Mouse (Mus musculus) myocyte (in vitro differentiated cells): ENCODE data around the gene Sh2b3. TPM values are rescaled to one million over a fixed set of nuclear protein-coding genes. Genes with fewer than 3 reads are reported as not detected.
A peak's percentile ranks its signal among the peaks of the same experiment; 100 is the strongest.

Source experiments
- H3K27me3 ChIP-seq: one replicate; pipeline ENCODE4 v1.6.1; 2011; ENCODE audit not compliant: control insufficient read depth, insufficient read depth, insufficient read length
- H3K36me3 ChIP-seq: one replicate; pipeline ENCODE4 v1.6.1; 2011; ENCODE audit not compliant: control insufficient read depth, insufficient read depth
- H3K4me2 ChIP-seq: one replicate; pipeline ENCODE4 v1.6.1; 2011; ENCODE audit warnings: low read depth, control low read depth
- H3K4me3 ChIP-seq: one replicate; pipeline ENCODE4 v1.5.1; 2011; ENCODE audit warnings: mild to moderate bottlenecking, control low read depth, moderate library complexity
- H3K79me2 ChIP-seq: one replicate; pipeline ENCODE4 v1.6.1; 2011; ENCODE audit not compliant: control insufficient read depth, insufficient read depth
- H3ac ChIP-seq: one replicate; pipeline ENCODE4 v1.6.1; 2011; ENCODE audit not compliant: control insufficient read depth, insufficient read length
- E2F4 ChIP-seq: IDR thresholded peaks from one replicate; pipeline ENCODE4 v1.6.1; 2011; ENCODE audit warnings: mild to moderate bottlenecking, control low read depth, moderate library complexity; ENCODE audit not compliant: insufficient read depth
- MAX ChIP-seq: IDR thresholded peaks from one replicate; pipeline ENCODE4 v1.6.1; 2011; ENCODE audit warnings: low read depth, mild to moderate bottlenecking, control low read depth
- MYOD1 ChIP-seq, 3 experiments: IDR thresholded peaks; one replicate each; pipeline ENCODE4 v1.6.1; 2011; ENCODE audit warnings: control low read depth in 2 of 3, low read depth in 2 of 3, mild to moderate bottlenecking in 2 of 3, moderate library complexity in 1 of 3; ENCODE audit not compliant: insufficient read length in 2 of 3, control insufficient read depth in 1 of 3
- MYOG ChIP-seq, 3 experiments: IDR thresholded peaks; one replicate each; pipeline ENCODE4 v1.6.1; 2011; ENCODE audit warnings: control low read depth in 2 of 3, low read depth in 2 of 3, mild to moderate bottlenecking in 2 of 3; ENCODE audit not compliant: insufficient read length in 2 of 3, control insufficient read depth in 1 of 3, insufficient read depth in 1 of 3
- POLR2A ChIP-seq: IDR thresholded peaks from one replicate; pipeline ENCODE4 v1.6.1; 2011; ENCODE audit warnings: low read depth, mild to moderate bottlenecking, control low read depth, moderate library complexity; ENCODE audit not compliant: insufficient read length
- POLR2AphosphoS2 ChIP-seq: IDR thresholded peaks from one replicate; pipeline ENCODE4 v1.6.1; 2011; ENCODE audit warnings: low read depth, control low read depth; ENCODE audit not compliant: insufficient read length
- REST ChIP-seq: IDR thresholded peaks from one replicate; pipeline ENCODE4 v1.6.1; 2011; ENCODE audit warnings: mild to moderate bottlenecking, control low read depth, moderate library complexity; ENCODE audit not compliant: insufficient read depth, insufficient read length
- SRF ChIP-seq: IDR thresholded peaks from one replicate; pipeline ENCODE4 v1.6.1; 2011; ENCODE audit warnings: low read depth; ENCODE audit not compliant: control insufficient read depth, insufficient read length
- TCF12 ChIP-seq: IDR thresholded peaks from one replicate; pipeline ENCODE4 v1.6.1; 2011; ENCODE audit warnings: mild to moderate bottlenecking, control low read depth; ENCODE audit not compliant: poor library complexity, insufficient read depth, severe bottlenecking
- TCF3 ChIP-seq: IDR thresholded peaks from one replicate; pipeline ENCODE4 v1.6.1; 2011; ENCODE audit warnings: low read depth, control low read depth; ENCODE audit not compliant: insufficient read length
- USF1 ChIP-seq: IDR thresholded peaks from one replicate; pipeline ENCODE4 v1.6.1; 2011; ENCODE audit warnings: low read depth, mild to moderate bottlenecking, control low read depth, moderate library complexity
- polyA plus RNA-seq: library from polyadenylated mRNA; unstranded; fragments of >200 nt; fragmentation: generic; extraction: Trizol; gene quantifications from one replicate; pipeline ENCODE4 v1.2.1, GENCODE M21; 2012; ENCODE audit warnings: missing spikeins

The Sh2b3 gene
- polyA plus RNA-seq, 1 experiment, result 37.4 TPM

GRCm38 (mm10) chr5:121812526-121813243 is 24.8 kb downstream of the Sh2b3 start:
- Histone ChIP-seq H3K27me3 (no peaks in the 10 kb centered on the region), H3K4me2 (no peak overlapping the region), H3K79me2 (peaks cover 20% of the 10 kb centered on the region), H3K36me3 (peaks cover 50% of the 10 kb centered on the region), H3ac (no peak overlapping the region), H3K4me3 (no peak overlapping the region)
- TF ChIP-seq MAX, result no peak
- peak; percentile 5 for TF ChIP-seq POLR2A

- H3K36me3 ChIP-seq, result peaks cover 39% of the 10 kb centered on the region
- H3K4me2 ChIP-seq, result no peak overlapping the region
- TF ChIP-seq MYOG (IDR thresholded peaks at IDR 0.05; ENCODE audit: control insufficient read depth in 1 of 3, insufficient read depth in 1 of 3, insufficient read length in 2 of 3, low read depth in 2 of 3) (peak in 1 of 3 experiments; percentile 61), USF1 (no peak), POLR2AphosphoS2 (peak; percentile 50), E2F4 (no peak)
- H3K27me3 ChIP-seq, result no peaks in the 10 kb centered on the region
- no peak overlapping the region for H3ac ChIP-seq
- no peak overlapping the region for H3K4me3 ChIP-seq
- peaks cover 17% of the 10 kb centered on the region for H3K79me2 ChIP-seq
Observed at GRCm38 (mm10) chr5:121811485-121811931, 25.9 kb downstream of the Sh2b3 start.

GRCm38 (mm10) chr5:121810331-121811151 is 26.9 kb downstream of the Sh2b3 start:
- H3K27me3 ChIP-seq, result no peaks in the 10 kb centered on the region
- peaks cover 30% of the 10 kb centered on the region for H3K36me3 ChIP-seq
- no peak overlapping the region for H3ac ChIP-seq
- no peak for TF ChIP-seq REST
- peak; percentile 18 for TF ChIP-seq POLR2A
- TF ChIP-seq POLR2AphosphoS2, result peak; percentile 9
- peaks cover 17% of the 10 kb centered on the region for H3K79me2 ChIP-seq
- H3K4me3 ChIP-seq, result no peak overlapping the region
- H3K4me2 ChIP-seq, result no peak overlapping the region

- H3K36me3 ChIP-seq, result peaks cover 25% of the 10 kb centered on the region
- peaks cover 17% of the 10 kb centered on the region for H3K79me2 ChIP-seq
- H3K4me2 ChIP-seq, result peak overlapping the region; percentile 22
- no peak overlapping the region for H3ac ChIP-seq
- TF ChIP-seq POLR2A (peak; percentile 22), MYOG (IDR thresholded peaks at IDR 0.05; ENCODE audit: control insufficient read depth in 1 of 3, insufficient read depth in 1 of 3, insufficient read length in 2 of 3, low read depth in 2 of 3) (peak in 1 of 3 experiments; percentile 28), POLR2AphosphoS2 (peak; percentile 62), SRF (no peak), MYOD1 (IDR thresholded peaks at IDR 0.05; ENCODE audit: control insufficient read depth in 1 of 3, insufficient read length in 2 of 3, low read depth in 2 of 3) (peak in 1 of 3 experiments; percentile 24), E2F4 (no peak), TCF12 (no peak)
- no peak overlapping the region for H3K4me3 ChIP-seq
- H3K27me3 ChIP-seq, result no peaks in the 10 kb centered on the region
Observed at GRCm38 (mm10) chr5:121809667-121810224, 27.7 kb downstream of the Sh2b3 start.

GRCm38 (mm10) chr5:121808202-121808601 is 29.2 kb downstream of the Sh2b3 start:
- Histone ChIP-seq H3K36me3 (peaks cover 24% of the 10 kb centered on the region), H3K27me3 (no peaks in the 10 kb centered on the region), H3K79me2 (peaks cover 17% of the 10 kb centered on the region), H3K4me3 (no peak overlapping the region), H3K4me2 (peak overlapping the region; percentile 72), H3ac (no peak overlapping the region)
- TF ChIP-seq MYOG (IDR thresholded peaks at IDR 0.05; ENCODE audit: control insufficient read depth in 1 of 3, insufficient read depth in 1 of 3, insufficient read length in 2 of 3, low read depth in 2 of 3) (no peak), POLR2AphosphoS2 (no peak), TCF3 (no peak), MAX (no peak), MYOD1 (IDR thresholded peaks at IDR 0.05; ENCODE audit: control insufficient read depth in 1 of 3, insufficient read length in 2 of 3, low read depth in 2 of 3) (no peak), SRF (no peak)
